Mouse (Mus musculus): ENCODE results near the gene Cct3. TPM values are rescaled to one million over a fixed set of nuclear protein-coding genes. Genes with fewer than 3 reads are reported as not detected.
"Not testable (repeated sequence)": the region's sequence is repeated elsewhere in the genome, so short reads cannot be mapped to it uniquely, and the experiment has no call there.

Cct3 gene
- polyA plus RNA-seq (2015; fragmentation: Nextera tagmentation; extraction: Ambion mirVana): 557 and 573 TPM in 2 replicates

DNA sequence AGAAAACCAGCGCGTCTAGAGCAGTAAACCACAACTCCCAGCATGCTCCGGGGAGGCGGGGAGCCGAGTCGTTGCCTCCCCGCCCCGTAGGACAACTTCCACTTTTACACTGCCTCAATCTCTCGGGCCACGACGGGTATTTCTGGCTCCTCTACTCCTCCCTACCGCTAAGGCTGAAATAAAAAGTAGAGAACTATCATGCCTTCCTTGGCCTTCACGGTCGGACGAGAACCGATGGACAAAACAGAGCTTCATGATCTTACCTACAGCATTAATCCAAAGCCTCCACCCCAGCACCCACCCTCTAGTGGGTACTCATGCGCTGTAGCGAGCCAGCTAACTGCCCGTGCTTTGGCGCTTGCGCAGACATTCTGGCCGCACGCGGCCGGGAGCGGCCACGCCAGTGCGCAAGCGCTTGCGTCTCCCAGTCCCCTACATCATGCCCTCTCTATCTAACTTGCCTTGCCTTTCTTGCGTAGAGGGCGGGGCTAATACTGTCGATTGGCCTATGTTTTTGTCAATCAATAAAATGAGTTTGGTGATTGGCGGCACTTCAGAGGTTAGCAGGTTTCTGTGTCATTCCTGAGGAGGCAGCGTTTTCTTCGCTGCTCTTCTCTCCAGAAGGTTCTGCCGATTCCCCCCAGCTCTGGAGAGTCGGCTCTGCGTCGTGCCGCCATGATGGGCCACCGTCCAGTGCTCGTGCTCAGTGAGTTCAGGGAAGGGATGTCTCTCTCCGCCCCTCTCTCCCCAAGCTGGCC is at the start of gene Cct3, which contains the start of gene Tsacc:
TSS of gene Cct3 (plus strand) at position 556 of the 758 bp plus-strand sequence.
TSS of gene Tsacc (minus strand) at position 439 of the 758 bp plus-strand sequence.
- Histone ChIP-seq H3K9me3 (no peaks in the 10 kb centered on the region), H3K4me2 (replicated peaks) (peak within 1 kb of the TSS; percentile 94), H3K4me1 (peaks cover 17% of the 10 kb centered on the region), H3K27ac (peak within 1 kb of the TSS; percentile 88), H3K36me3 (peaks cover 26% of the 10 kb centered on the region), H3K9ac (peak within 1 kb of the TSS; percentile 89), H3K27me3 (no peaks in the 10 kb centered on the region), H3K4me3 (peak within 1 kb of the TSS; percentile 80)
- ATAC-seq (ENCODE audit: low FRiP score, low read depth): peak; percentile 99
- WGBS: under 1% methylated on average over 44 of the region's 44 CpGs

DNA sequence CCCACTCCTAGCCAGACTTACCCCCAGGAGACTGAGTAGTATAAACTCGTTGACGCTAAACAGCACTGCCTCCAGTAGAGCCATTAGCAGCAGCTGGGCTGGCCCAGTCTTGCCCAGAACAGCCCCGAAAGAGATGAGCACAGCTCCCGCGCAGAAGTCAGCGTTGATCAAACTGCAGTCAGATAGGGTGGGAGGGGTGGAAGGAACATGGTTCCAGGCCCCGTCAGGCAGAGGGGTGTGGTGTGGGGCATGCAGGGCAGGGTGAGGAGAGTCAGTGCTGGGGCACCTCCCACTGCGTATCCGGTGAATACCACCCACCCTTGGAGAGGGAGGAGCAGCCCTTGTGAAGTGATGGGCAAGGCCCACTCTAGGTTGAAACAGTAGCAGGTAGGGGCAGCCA is 49.2 kb upstream of the Cct3 start:
- Histone ChIP-seq H3K4me3 (no peak overlapping the region), H3K4me1 (no peaks in the 10 kb centered on the region), H3K27me3 (peaks cover 59% of the 10 kb centered on the region), H3K36me3 (no peaks in the 10 kb centered on the region), H3K4me2 (replicated peaks) (no peak overlapping the region), H3K9me3 (no peaks in the 10 kb centered on the region), H3K9ac (no peak overlapping the region), H3K27ac (no peak overlapping the region)
- no peak for ATAC-seq (ENCODE audit: low FRiP score, low read depth)
- WGBS: 47% methylated on average over 9 of the region's 9 CpGs

DNA sequence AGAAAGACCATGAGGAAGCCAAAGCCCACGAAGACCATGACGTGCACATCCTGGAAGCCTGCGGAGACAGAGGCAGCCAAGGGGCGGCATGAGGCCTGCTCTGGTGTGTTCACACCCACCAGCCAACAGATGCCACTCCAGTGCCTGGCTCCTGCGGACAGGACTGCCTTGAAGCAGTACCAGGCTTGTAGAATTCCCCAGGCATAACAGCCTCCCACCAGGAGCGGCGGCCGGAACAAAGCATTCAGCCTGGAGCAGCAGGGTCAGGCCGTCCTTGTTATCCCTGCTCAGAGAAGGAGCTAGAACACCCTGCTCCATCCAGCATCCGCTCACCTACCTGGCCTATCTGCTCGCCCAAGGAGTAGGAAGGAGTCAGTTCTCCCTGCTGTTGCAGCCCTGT is 48.5 kb upstream of the Cct3 start:
- Histone ChIP-seq H3K27me3 (peaks cover 59% of the 10 kb centered on the region), H3K4me1 (no peaks in the 10 kb centered on the region), H3K9me3 (no peaks in the 10 kb centered on the region), H3K27ac (no peak overlapping the region), H3K4me2 (replicated peaks) (no peak overlapping the region), H3K9ac (no peak overlapping the region), H3K36me3 (no peaks in the 10 kb centered on the region), H3K4me3 (no peak overlapping the region)
- WGBS: 79% methylated on average over 11 of the region's 11 CpGs
- ATAC-seq (ENCODE audit: low FRiP score, low read depth): no peak

DNA sequence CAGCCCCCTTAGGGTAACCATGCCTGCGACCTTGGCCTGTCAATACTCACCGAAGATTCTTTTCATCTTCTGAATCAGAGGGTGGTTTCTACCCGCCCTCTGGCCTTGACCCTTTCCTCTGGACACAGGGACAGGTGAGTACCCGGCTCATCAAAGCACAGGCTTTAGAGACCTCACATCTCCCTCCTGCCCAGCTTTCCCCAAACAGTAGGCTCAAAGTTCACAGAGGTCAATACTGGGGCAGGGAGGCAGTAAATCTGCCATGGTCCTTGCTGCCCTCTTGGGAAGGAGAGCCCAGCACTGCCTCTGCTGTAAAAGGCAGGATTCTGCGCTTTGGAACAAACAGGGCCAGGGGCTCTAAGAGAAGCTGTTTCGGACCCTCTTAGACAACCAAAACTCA is 44.2 kb upstream of the Cct3 start:
- peaks cover 61% of the 10 kb centered on the region for H3K27me3 ChIP-seq
- WGBS: 43% methylated on average over 6 of the region's 6 CpGs

DNA sequence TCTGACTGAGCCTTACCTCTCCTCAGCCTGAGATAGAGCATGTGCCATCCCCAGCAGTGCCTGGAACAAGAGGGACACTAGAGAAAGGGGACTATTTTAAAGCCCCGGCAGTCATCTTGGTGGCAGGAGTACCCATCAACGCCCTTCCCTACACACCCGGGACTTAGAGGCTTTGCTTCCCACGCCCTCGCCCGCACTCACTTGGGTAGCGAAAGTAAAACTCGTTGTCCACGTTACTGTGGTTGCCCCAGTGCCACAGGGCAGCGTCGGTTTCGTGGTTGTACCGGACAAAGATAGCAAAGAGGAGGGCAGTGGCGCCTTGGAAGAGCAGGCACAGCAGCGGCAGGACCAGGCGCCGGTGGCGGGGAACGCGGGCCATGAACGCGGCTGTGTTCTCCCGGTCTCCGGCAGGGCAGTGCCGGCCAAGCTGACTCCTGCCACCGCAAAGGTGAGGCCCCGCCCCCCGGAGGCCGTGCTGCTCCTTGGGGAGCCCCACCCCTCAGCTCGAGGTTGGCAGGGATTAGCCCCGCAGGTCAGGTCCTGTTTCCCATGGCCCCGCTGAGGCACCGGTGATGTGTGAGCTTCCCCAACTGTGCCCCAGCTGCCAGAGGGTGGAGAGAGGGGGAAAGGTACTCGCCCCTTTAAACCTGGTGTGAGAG is 42.5 kb upstream of the Cct3 start, which contains the start of gene Rhbg:
TSS of gene Rhbg (minus strand) at position 442 of the 659 bp plus-strand sequence.
- Histone ChIP-seq H3K27me3 (peaks cover 59% of the 10 kb centered on the region), H3K4me2 (replicated peaks) (peak within 1 kb of the TSS; percentile 70), H3K27ac (no peak within 1 kb of the TSS), H3K36me3 (no peaks in the 10 kb centered on the region), H3K9me3 (no peaks in the 10 kb centered on the region), H3K4me1 (peaks cover 8% of the 10 kb centered on the region; the same call in 1 of the 2 replicates), H3K9ac (peak within 1 kb of the TSS; percentile 55), H3K4me3 (peak within 1 kb of the TSS; percentile 46)
- WGBS: 3% methylated on average over 34 of the region's 34 CpGs
- peak; percentile 15; the same call in 1 of the 2 replicates for ATAC-seq (ENCODE audit: low FRiP score, low read depth)

More for the DNA sequence above, 44.2 kb upstream of the Cct3 start:
- ATAC-seq (ENCODE audit: low FRiP score, low read depth): no peak
- Histone ChIP-seq H3K4me1 (peaks cover 8% of the 10 kb centered on the region; the same call in 1 of the 2 replicates), H3K36me3 (no peaks in the 10 kb centered on the region), H3K4me3 (no peak overlapping the region), H3K4me2 (replicated peaks) (no peak overlapping the region), H3K9me3 (no peaks in the 10 kb centered on the region), H3K27ac (no peak overlapping the region), H3K9ac (no peak overlapping the region)

DNA sequence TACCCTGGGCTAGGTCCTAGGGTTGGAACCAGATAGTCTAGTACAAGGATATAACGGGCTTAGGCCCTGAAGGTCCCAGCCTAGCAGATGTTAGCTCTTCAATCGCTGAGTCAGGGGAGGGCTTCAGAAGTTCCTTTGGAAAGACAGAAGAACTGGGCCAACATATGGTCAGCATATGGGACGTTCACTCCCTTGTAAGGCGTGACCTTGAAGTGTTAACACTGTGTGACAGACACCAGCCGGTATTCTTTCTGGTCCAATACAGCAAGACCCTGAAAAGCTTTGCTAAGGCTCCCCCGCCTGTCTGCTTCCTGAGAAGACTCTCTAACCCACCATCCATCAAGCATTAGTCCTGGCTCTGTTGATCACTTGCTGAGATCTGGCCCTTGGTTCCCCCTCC is 41.0 kb upstream of the Cct3 start:
- Histone ChIP-seq H3K27ac (no peak overlapping the region), H3K4me2 (replicated peaks) (no peak overlapping the region), H3K27me3 (peaks cover 58% of the 10 kb centered on the region), H3K9me3 (no peaks in the 10 kb centered on the region), H3K36me3 (no peaks in the 10 kb centered on the region), H3K9ac (no peak overlapping the region), H3K4me3 (no peak overlapping the region), H3K4me1 (peaks cover 8% of the 10 kb centered on the region; the same call in 1 of the 2 replicates)
- 40% methylated on average over 6 of the region's 6 CpGs for WGBS
- ATAC-seq (ENCODE audit: low FRiP score, low read depth): no peak

DNA sequence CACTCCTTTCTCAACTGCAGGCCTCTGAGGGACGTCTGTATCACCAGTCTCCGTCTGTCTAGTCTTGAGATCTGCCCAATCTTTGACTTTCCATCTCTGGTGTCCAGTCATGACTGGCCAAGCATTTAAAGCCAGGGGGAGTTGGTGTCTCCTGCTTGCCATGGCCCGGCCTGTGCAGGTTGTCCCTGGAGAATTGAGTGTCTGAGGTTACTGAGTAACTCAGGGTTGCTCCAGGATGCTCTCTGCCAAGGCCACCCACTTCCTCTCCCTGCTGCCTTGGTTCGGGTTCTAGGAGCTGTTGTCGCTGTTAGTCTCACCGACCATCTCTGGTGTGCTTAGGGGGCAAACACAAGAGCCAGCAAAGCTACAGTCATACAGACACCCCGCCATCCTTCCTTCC is 40.5 kb upstream of the Cct3 start:
- Histone ChIP-seq H3K4me2 (replicated peaks) (no peak overlapping the region), H3K27me3 (peaks cover 55% of the 10 kb centered on the region), H3K4me1 (peaks cover 8% of the 10 kb centered on the region; the same call in 1 of the 2 replicates), H3K36me3 (no peaks in the 10 kb centered on the region), H3K9me3 (no peaks in the 10 kb centered on the region), H3K4me3 (no peak overlapping the region), H3K27ac (no peak overlapping the region), H3K9ac (no peak overlapping the region)
- ATAC-seq (ENCODE audit: low FRiP score, low read depth): no peak
- 71% methylated on average over 7 of the region's 7 CpGs for WGBS

DNA sequence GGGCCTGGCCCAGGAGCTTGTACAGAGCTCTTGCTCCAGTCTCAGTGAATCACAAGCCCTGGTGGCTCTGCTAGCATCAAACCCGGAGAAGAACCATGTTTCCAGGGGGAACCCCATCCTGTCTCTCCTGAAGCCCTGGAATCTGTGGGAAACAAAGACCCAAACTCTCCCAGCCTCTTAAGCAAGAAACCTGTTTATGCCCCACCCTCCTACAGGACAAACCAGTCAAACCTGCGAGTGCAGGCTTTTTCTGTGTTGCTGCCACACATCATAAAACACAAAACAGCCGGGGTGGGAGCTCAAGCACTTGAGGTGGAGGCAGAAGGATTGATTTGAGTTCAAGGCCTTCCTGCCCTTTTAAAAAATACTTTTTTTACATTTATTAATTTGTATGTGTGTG is 34.6 kb upstream of the Cct3 start:
- ATAC-seq (ENCODE audit: low FRiP score, low read depth): no peak
- Histone ChIP-seq H3K4me3 (no peak overlapping the region), H3K36me3 (no peaks in the 10 kb centered on the region), H3K4me2 (replicated peaks) (no peak overlapping the region), H3K9ac (no peak overlapping the region), H3K27ac (no peak overlapping the region), H3K9me3 (no peaks in the 10 kb centered on the region), H3K4me1 (no peaks in the 10 kb centered on the region), H3K27me3 (no peaks in the 10 kb centered on the region)
- WGBS: 57% methylated on average over 3 of the region's 3 CpGs

DNA sequence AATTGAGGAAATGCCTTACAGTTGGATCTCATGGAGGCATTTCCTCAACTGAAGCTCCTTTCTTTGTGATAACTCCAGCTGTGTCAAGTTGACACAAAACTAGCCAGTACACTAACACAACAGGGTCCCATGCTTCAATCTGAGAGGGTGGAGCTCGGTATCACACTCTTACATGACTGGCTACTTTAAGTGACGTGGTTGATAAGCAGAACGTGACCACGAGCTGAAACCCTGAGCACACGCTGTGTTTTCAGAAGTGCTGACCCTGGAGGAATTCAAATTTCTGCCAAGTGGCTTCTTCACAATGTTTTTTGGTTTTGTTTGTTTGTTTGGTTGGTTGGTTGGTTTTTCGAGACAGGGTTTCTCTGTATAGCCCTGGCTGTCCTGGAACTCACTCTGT is 28.9 kb upstream of the Cct3 start:
- H3K9me3 ChIP-seq; H3K27me3 ChIP-seq; H3K4me3 ChIP-seq; H3K27ac ChIP-seq; H3K4me2 ChIP-seq (replicated peaks); ATAC-seq (ENCODE audit: low FRiP score, low read depth); H3K36me3 ChIP-seq; H3K4me1 ChIP-seq; H3K9ac ChIP-seq: not testable (repeated sequence)
- 84% methylated on average over 6 of the region's 6 CpGs for WGBS

DNA sequence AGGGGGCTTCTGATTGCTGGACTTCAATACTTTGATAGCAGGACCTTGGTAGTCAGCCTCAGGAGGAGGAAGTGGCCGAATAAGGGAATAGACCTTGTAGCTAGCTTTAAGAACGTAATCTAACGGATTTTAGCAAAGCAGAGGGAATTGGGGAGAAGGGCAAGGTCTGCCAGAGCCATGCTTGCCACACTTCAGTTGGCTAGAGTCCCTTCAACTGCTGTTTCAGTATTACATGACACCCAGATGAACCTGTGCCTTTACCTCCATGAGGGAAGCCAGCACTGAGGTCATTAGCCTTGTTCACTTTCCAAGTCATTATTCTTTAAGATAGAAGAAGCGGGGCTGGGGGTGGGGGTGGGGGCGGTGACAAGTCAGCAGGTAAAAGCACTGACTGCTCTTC is 27.9 kb upstream of the Cct3 start:
- Histone ChIP-seq H3K36me3 (no peaks in the 10 kb centered on the region), H3K4me2 (replicated peaks) (no peak overlapping the region), H3K27ac (no peak overlapping the region), H3K27me3 (no peaks in the 10 kb centered on the region), H3K9ac (no peak overlapping the region), H3K9me3 (no peaks in the 10 kb centered on the region), H3K4me1 (no peaks in the 10 kb centered on the region), H3K4me3 (no peak overlapping the region)
- whole genome bisulfite sequencing: 79% methylated on average over 5 of the region's 5 CpGs
- no peak for ATAC-seq (ENCODE audit: low FRiP score, low read depth)

DNA sequence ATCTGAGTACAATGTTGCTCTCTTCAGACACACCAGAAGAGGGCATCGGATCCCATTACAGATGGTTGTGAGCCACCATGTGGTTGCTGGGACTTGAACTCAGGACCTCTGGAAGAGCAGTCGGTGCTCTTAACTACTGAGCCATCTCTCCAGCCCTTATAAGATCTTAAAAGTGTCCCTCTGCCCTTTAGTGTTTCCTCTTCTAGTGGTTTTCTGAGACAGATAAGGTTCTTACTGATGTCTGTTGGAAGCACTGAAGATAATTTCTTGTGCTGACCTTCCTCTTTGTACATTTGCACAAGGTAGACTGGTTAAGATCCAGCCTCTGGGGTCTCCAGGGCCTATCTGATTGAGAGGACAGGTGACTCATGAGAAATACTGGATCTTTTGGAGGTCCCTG is 25.6 kb upstream of the Cct3 start:
- ATAC-seq (ENCODE audit: low FRiP score, low read depth): not testable (repeated sequence)

DNA sequence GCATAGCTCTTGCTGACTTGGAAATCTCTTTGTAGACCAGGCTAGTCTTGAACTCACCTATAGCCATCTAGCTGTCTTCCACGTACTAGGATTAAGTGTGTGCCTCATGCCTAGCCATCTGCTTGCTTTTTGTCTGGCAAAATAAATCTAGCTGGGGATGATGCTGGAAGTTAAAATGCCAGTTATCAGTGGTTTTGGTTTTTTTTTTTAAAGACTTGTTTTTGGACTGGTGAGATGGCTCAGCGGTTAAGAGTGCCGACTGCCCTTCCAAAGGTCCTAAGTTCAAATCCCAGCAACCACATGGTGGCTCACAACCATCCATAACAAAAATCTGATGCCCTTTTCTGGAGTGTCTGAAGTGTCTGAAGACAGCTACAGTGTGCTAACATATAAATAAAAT is 25.1 kb upstream of the Cct3 start:
- no peak overlapping the region for H3K27ac ChIP-seq
- WGBS: 92% methylated on average over 3 of the region's 3 CpGs
- H3K4me1 ChIP-seq: no peaks in the 10 kb centered on the region
- ATAC-seq (ENCODE audit: low FRiP score, low read depth): no peak
- H3K9me3 ChIP-seq: no peaks in the 10 kb centered on the region
- no peak overlapping the region for H3K9ac ChIP-seq
- no peaks in the 10 kb centered on the region for H3K36me3 ChIP-seq
- no peaks in the 10 kb centered on the region for H3K27me3 ChIP-seq
- H3K4me2 ChIP-seq (replicated peaks): no peak overlapping the region
- H3K4me3 ChIP-seq: no peak overlapping the region

More for the DNA sequence above, 25.6 kb upstream of the Cct3 start:
- H3K9me3 ChIP-seq; H3K27ac ChIP-seq; H3K4me2 ChIP-seq (replicated peaks); H3K9ac ChIP-seq; H3K27me3 ChIP-seq; H3K4me3 ChIP-seq; H3K36me3 ChIP-seq; H3K4me1 ChIP-seq: not testable (repeated sequence)
- 84% methylated on average over 2 of the region's 2 CpGs for WGBS
